Mouse (Mus musculus) cerebellum, adult 18-20 months (tissue): ENCODE measurements around the gene Sez6l.

ENCODE experiments used
- DNase-seq, 2 experiments: peaks; one replicate each; pipeline ENCODE4 v3.0.0; 2021

Gene Sez6l

GRCm38 (mm10) chr5:112576993-112577670 lies at the start of gene Sez6l:
Gene Sez6l (minus strand): TSS chr5:112577185.
- peak; percentile 93 to 94 for DNase-seq

- DNase-seq, result no peak
Measured at GRCm38 (mm10) chr5:112625555-112626160, 48.7 kb upstream of the Sez6l start.

- DNase-seq, result no peak
Measured at GRCm38 (mm10) chr5:112622946-112623345, 46.0 kb upstream of the Sez6l start.

GRCm38 (mm10) chr5:112620256-112620655 lies 43.3 kb upstream of the Sez6l start:
- no peak for DNase-seq

GRCm38 (mm10) chr5:112619344-112619743 lies 42.4 kb upstream of the Sez6l start:
- no peak for DNase-seq

- no peak for DNase-seq
Measured at GRCm38 (mm10) chr5:112617602-112618247, 40.7 kb upstream of the Sez6l start.

- DNase-seq, result no peak
Measured at GRCm38 (mm10) chr5:112615946-112616617, 39.1 kb upstream of the Sez6l start.

GRCm38 (mm10) chr5:112607867-112608516 lies 31.0 kb upstream of the Sez6l start:
- DNase-seq, result peak; percentile 51 to 52

- no peak for DNase-seq
Measured at GRCm38 (mm10) chr5:112607119-112607518, 30.1 kb upstream of the Sez6l start.

- peak in 1 of 2 experiments; percentile 39 for DNase-seq
Measured at GRCm38 (mm10) chr5:112605371-112605770, 28.4 kb upstream of the Sez6l start.

- peak in 1 of 2 experiments; percentile 46 for DNase-seq
Measured at GRCm38 (mm10) chr5:112604251-112604650, 27.3 kb upstream of the Sez6l start.

- DNase-seq, result no peak
Measured at GRCm38 (mm10) chr5:112603594-112603993, 26.6 kb upstream of the Sez6l start.

- peak; percentile 92 to 96 for DNase-seq
Measured at GRCm38 (mm10) chr5:112600309-112600939, 23.4 kb upstream of the Sez6l start.

GRCm38 (mm10) chr5:112599538-112600308 lies 22.7 kb upstream of the Sez6l start:
- peak in 1 of 2 experiments; percentile 40 for DNase-seq

- DNase-seq, result peak; percentile 95 to 96
Measured at GRCm38 (mm10) chr5:112597876-112598275, 20.9 kb upstream of the Sez6l start.

- no peak for DNase-seq
Measured at GRCm38 (mm10) chr5:112597307-112597706, 20.3 kb upstream of the Sez6l start.

- DNase-seq, result no peak
Measured at GRCm38 (mm10) chr5:112596729-112597128, 19.7 kb upstream of the Sez6l start.

- DNase-seq, result no peak
Measured at GRCm38 (mm10) chr5:112595701-112596632, 19.0 kb upstream of the Sez6l start.

- no peak for DNase-seq
Measured at GRCm38 (mm10) chr5:112591706-112592105, 14.7 kb upstream of the Sez6l start.

GRCm38 (mm10) chr5:112586071-112586470 lies 9.1 kb upstream of the Sez6l start:
- DNase-seq, result no peak
